Mouse (Mus musculus) liver, adult 2 months (tissue): ENCODE results near the gene Rslcan18. TPM values are rescaled to one million over a fixed set of nuclear protein-coding genes. Genes with fewer than 3 reads are reported as not detected.

ENCODE experiments used
- DNase-seq: peaks from one replicate; pipeline ENCODE4 v3.0.0-alpha.2; 2011; ENCODE audit warnings: low read depth, low spot score; ENCODE audit errors: extremely low read depth
- H3K27ac ChIP-seq: fragments of 200-500 bp; replicated peaks from 2 replicates; pipeline ENCODE4 v1.5.1; 2012; ENCODE audit warnings: low read depth, mild to moderate bottlenecking, control low read depth, inconsistent platforms, low read length; ENCODE audit not compliant: insufficient read depth
- H3K27me3 ChIP-seq: fragments of 200-500 bp; 2 replicates; pipeline ENCODE4 v1.6.1; 2012; ENCODE audit warnings: mild to moderate bottlenecking, moderate library complexity, low read length, inconsistent platforms; ENCODE audit not compliant: control insufficient read depth, insufficient read depth
- H3K36me3 ChIP-seq: fragments of 200-500 bp; 2 replicates; pipeline ENCODE4 v1.6.1; 2012; ENCODE audit warnings: low read length, inconsistent platforms; ENCODE audit not compliant: control insufficient read depth, insufficient read depth
- H3K4me1 ChIP-seq: fragments of 200-500 bp; 2 replicates; pipeline ENCODE4 v1.6.1; 2011; ENCODE audit warnings: low read length; ENCODE audit not compliant: control insufficient read depth, insufficient read depth
- H3K4me3 ChIP-seq: fragments of 200-500 bp; 2 replicates; pipeline ENCODE4 v1.5.1; 2011; ENCODE audit warnings: low read depth, mild to moderate bottlenecking, control low read depth, low read length, moderate library complexity; ENCODE audit not compliant: insufficient read depth
- H3K79me2 ChIP-seq: fragments of 200-500 bp; 2 replicates; pipeline ENCODE4 v1.6.1; 2012; ENCODE audit warnings: inconsistent platforms, mild to moderate bottlenecking, low read length, moderate library complexity; ENCODE audit not compliant: control insufficient read depth, insufficient read depth
- H3K9ac ChIP-seq: fragments of 200-500 bp; 2 replicates; pipeline ENCODE4 v1.6.1; 2012; ENCODE audit warnings: low read depth, mild to moderate bottlenecking, control low read depth, inconsistent platforms, low read length
- CTCF ChIP-seq: fragments of 200-500 bp; IDR thresholded peaks from 2 replicates; pipeline ENCODE4 v1.5.1; 2011; ENCODE audit warnings: low read depth, low read length, control low read depth
- POLR2A ChIP-seq: fragments of 200-500 bp; IDR thresholded peaks from 2 replicates; pipeline ENCODE4 v1.6.1; 2011; ENCODE audit warnings: low read length, control low read depth; ENCODE audit not compliant: insufficient read depth; ENCODE audit errors: extremely low read depth
- WGBS: fragments of 180-500 bp; shearing (Covaris S2); methylation state at CpG from one replicate; pipeline ENCODE4 v1.1.7; 2018; 5-methylcytosine and 5-hydroxymethylcytosine counted together
- polyA plus RNA-seq: library from polyadenylated mRNA; depleted of rRNA; stranded (reverse); fragments of >200 nt; gene quantifications from 2 replicates; pipeline ENCODE4 v1.2.3, GENCODE M21; 2012; rRNA removed
- total RNA-seq: library from RNA; depleted of rRNA; stranded (reverse); fragments of >200 nt; gene quantifications from 2 replicates; pipeline ENCODE4 v1.2.3, GENCODE M21; 2014; rRNA removed

Gene Rslcan18
- total and polyA plus RNA-seq, 2 experiments, result 0.39 to 2.2 TPM

DNA sequence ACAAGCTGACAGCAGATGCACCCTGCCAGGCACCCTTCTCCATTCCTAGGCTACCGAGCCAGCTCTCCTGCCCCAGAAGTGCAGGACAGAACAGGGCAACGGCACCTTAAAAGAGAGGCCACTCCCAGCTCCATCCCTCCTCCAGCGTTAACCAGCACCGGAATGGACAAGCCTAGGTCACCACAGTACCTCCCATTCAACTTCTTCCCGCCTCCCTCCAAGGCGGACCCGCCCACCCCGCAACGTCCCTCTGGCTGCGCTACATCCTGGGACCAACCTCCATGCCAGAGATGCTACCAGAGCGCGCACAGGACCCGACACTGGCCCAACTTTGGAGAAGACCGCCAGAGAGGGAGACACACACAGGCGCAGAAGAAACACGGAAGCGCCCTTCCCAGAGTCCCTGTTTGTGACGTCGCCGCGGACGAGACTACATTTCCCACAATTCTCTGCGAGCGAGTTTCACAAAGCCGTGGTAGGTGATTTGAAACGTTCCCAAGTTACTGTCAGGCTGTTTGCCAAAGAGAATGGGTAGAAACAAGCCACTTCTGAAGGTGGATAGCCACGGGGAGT lies 55.2 kb downstream of the Rslcan18 start, which contains the start of gene Zfp712:
Zfp712 (minus strand) TSS at position 385 of the 573 bp plus-strand sequence.
- Histone ChIP-seq H3K4me3 (peak within 1 kb of the TSS; percentile 65), H3K27me3 (no peaks in the 10 kb centered on the region), H3K27ac (peak within 1 kb of the TSS; percentile 87), H3K9ac (peak within 1 kb of the TSS; percentile 71), H3K4me1 (no peaks in the 10 kb centered on the region), H3K79me2 (no peaks in the 10 kb centered on the region; the same call in 1 of the 2 replicates), H3K36me3 (no peaks in the 10 kb centered on the region)
- peak; percentile 96 for DNase-seq
- TF ChIP-seq POLR2A, result peak; percentile 97
- TF ChIP-seq CTCF, result no peak
- under 1% methylated on average over 27 of the region's 27 CpGs for WGBS

- WGBS, result 4% methylated on average over 12 of the region's 12 CpGs
- no peaks in the 10 kb centered on the region; the same call in 1 of the 2 replicates for H3K79me2 ChIP-seq
- no peaks in the 10 kb centered on the region for H3K4me1 ChIP-seq
- peak overlapping the region; percentile 57 for H3K9ac ChIP-seq
- no peaks in the 10 kb centered on the region for H3K27me3 ChIP-seq
- peak overlapping the region; percentile 65 for H3K4me3 ChIP-seq
- DNase-seq, result peak; percentile 50
- peak overlapping the region; percentile 63 for H3K27ac ChIP-seq
- no peaks in the 10 kb centered on the region for H3K36me3 ChIP-seq
- TF ChIP-seq CTCF (no peak), POLR2A (no peak)
Measured at GRCm38 (mm10) chr13:67060161-67060785, 55.8 kb downstream of the Rslcan18 start.

Other genes starting within 250 kb of the Rslcan18 start
- gene Gm10767, start 211.3 kb downstream of the Rslcan18 start, total RNA-seq, result 0.81 and 1.2 TPM in 2 replicates
- 0.05 and 0.24 TPM in 2 replicates for gene Gm10767, start 211.3 kb downstream of the Rslcan18 start, polyA plus RNA-seq
- 1.3 TPM in 2 replicates for gene Zfp712, start 55.1 kb downstream of the Rslcan18 start, total RNA-seq
- 0.04 and 0.05 TPM in 2 replicates for gene Zfp712, start 55.1 kb downstream of the Rslcan18 start, polyA plus RNA-seq
- gene Zfp708, start 18.3 kb downstream of the Rslcan18 start, total RNA-seq, result 1.1 and 3.1 TPM in 2 replicates
- 0.17 TPM in 1 of 2 replicates, not detected in the other for gene Zfp708, start 18.3 kb downstream of the Rslcan18 start, polyA plus RNA-seq
- gene Gm28557, start 7.7 kb downstream of the Rslcan18 start, total RNA-seq, result 12.7 and 15.5 TPM in 2 replicates
- gene Gm28557, start 7.7 kb downstream of the Rslcan18 start, polyA plus RNA-seq, result 4.5 and 7.1 TPM in 2 replicates
- 2.7 and 4.9 TPM in 2 replicates for gene Zfp759, start 5.4 kb upstream of the Rslcan18 start, total RNA-seq
- gene Zfp759, start 5.4 kb upstream of the Rslcan18 start, polyA plus RNA-seq, result 0.18 and 0.30 TPM in 2 replicates
- 2.4 and 3.2 TPM in 2 replicates for gene Rsl1, start 56.9 kb upstream of the Rslcan18 start, total RNA-seq
- gene Rsl1, start 56.9 kb upstream of the Rslcan18 start, polyA plus RNA-seq, result 0.30 and 0.33 TPM in 2 replicates
- 1.3 and 1.8 TPM in 2 replicates for gene Zfp455, start 78.2 kb upstream of the Rslcan18 start, total RNA-seq
- 0.10 and 0.11 TPM in 2 replicates for gene Zfp455, start 78.2 kb upstream of the Rslcan18 start, polyA plus RNA-seq
- 1.9 TPM in 2 replicates for gene Zfp458, start 162.2 kb upstream of the Rslcan18 start, total RNA-seq
- gene Zfp458, start 162.2 kb upstream of the Rslcan18 start, polyA plus RNA-seq, result 0.21 and 0.26 TPM in 2 replicates
- gene Zfp457, start 190.2 kb upstream of the Rslcan18 start, total RNA-seq, result 1.9 and 4.0 TPM in 2 replicates
- gene Zfp457, start 190.2 kb upstream of the Rslcan18 start, polyA plus RNA-seq, result 0.51 and 0.87 TPM in 2 replicates
- gene Zfp595, start 216.3 kb upstream of the Rslcan18 start, total RNA-seq, result 4.4 and 4.9 TPM in 2 replicates
- gene Zfp595, start 216.3 kb upstream of the Rslcan18 start, polyA plus RNA-seq, result 0.48 and 0.50 TPM in 2 replicates
- gene Gm28044, start 244.3 kb upstream of the Rslcan18 start, total RNA-seq, result 0.40 TPM in 1 of 2 replicates, not detected in the other
- gene Gm28044, start 244.3 kb upstream of the Rslcan18 start, polyA plus RNA-seq, result 0.24 TPM in 1 of 2 replicates, not detected in the other
- gene Zfp953, start 244.3 kb upstream of the Rslcan18 start, total RNA-seq, result 2.4 and 2.8 TPM in 2 replicates
- 0.26 and 0.28 TPM in 2 replicates for gene Zfp953, start 244.3 kb upstream of the Rslcan18 start, polyA plus RNA-seq